Mouse (Mus musculus): Measurements from ENCODE around the gene Hus1b.

DNA sequence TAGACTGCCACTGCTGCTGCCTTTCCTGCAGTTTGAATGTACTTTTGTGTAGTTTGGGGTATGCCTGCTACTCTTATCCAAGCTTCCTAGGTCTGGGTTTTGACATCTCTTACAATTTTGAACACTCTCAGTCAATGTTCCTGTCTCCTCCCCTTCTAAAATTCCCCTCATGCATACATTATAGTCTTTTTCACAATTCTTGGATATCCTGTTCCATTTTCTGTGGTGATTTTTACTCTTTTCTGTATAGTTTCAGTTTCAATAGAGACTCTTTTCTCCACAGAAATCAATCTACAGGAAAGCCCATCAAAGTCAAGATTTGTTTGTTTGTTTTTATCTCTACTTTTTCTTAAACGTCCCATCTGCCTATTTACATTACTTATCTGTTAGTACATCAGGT, 6.0 kb upstream of the Hus1b start:
- TF ChIP-seq CTCF (IDR thresholded peaks at IDR 0.05; ENCODE audit: low read depth, low read length) = no peak
- TF ChIP-seq POLR2A (IDR thresholded peaks at IDR 0.05; ENCODE audit: extremely low read depth, insufficient read depth, low read length) = no peak
